Mouse (Mus musculus): ENCODE data around the gene Qars. TPM values are rescaled to one million over a fixed set of nuclear protein-coding genes. Genes with fewer than 3 reads are reported as not detected.

Qars gene
- total RNA-seq (2017) = 97.9 and 119 TPM in 2 replicates

DNA sequence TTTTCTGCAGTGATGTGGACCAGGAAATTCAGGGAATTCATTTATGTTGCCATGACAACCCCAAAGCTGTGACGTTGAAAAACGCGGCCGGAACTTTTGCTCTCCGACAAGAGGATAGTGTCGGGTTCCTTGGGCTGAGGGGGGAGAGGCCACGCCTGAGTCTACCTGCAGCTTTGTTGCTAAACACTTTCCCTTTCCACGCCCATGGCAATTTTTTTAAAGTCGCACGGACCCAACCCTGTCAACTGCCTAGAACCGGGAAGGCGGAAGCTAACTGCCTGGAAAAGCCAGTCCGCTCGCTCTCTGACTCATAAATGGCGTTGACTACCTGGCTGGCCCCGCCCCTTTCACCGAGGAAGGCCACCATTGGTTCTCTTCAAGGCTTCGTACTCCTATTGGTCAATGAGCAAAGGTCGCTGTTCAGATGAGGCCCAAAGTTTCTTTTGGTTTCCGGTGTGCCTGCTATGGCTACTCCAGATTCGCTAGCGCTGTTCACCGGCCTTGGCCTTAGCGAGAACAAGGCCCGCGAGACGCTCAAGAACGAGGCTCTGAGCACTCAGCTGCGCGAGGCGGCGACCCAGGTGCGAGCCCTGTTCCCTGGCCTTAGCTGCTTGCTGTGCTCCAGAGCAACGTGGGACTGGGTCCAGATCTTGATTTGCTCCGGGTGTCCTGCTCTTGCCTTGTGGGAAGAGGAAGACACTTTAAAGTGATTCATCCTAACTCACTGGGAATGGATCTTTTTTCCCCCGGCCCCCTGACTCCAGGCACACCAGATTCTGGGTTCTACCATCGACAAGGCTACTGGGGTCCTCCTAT lies at the start of gene Qars:
Gene Qars, plus strand, starts transcription at position 88 of the 816 bp plus-strand sequence.
- peak; percentile 98 for ATAC-seq (ENCODE audit: extremely low read depth, insufficient number of reproducible peaks, low FRiP score, poor library complexity, severe bottlenecking)

DNA sequence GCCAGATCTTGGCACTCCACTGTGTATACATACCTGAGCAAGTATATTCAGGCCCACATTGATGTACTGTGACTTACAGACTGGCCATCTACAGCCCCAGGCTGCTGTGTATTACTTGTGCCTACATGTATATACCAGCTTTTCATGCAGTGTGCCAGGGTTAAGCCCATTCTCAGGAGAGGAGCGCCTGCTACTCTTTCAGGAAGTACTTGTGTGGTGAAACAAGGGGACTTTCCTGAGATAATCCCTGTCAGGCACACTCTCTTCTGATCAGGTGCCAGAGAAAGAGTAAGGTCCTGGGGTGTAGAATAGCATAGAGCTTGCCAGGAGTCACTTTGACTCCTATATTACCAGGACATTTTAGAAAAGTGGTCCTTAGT lies 47.6 kb upstream of the Qars start:
- no peak; the same call in 1 of the 2 replicates for ATAC-seq (ENCODE audit: extremely low read depth, insufficient number of reproducible peaks, low FRiP score, poor library complexity, severe bottlenecking)

DNA sequence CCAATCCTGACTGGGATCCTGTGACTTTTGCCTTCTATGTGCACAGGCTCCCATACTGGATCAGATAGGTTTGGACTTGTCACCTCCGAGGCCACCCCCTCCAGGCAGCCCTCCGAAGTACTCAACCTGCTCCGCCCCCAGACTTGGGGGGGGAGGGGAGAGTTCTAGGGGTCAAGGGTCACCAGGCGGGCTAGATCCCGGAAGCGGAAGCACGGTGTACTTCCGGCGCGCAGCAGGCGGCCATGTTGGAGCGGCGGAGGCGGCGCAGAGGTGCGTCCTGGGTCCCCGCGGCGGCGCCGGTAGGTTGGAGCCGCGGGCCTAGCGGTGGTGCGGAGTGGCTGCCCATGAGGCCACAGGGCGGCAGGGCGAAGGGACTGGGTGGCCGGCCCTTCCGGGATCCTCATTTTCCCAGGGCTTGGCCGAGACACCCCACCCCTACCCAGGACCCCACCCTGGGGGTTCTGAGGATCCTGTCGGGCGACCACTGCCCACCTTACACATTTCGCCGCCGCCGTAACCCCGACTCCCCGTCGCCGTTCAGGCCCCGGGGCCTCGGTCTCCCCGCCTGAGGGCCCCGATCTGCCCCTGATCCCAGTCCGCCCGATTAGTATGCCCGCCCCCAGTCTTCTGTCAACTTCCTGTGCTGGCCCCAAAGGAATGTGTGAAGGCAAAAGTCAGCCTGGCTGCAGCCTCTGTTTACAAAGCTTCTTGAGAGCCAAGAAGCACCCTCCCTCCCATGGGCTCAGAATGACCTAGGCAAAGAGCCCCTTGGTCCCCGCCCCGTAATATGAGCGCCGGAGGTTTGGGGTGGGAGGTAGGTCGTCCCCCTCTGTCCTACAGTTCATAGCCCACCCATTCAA lies 47.0 kb upstream of the Qars start, which contains the start of gene Ccdc71:
Gene Ccdc71, plus strand, starts transcription at position 209 of the 860 bp plus-strand sequence.
- ATAC-seq (ENCODE audit: extremely low read depth, insufficient number of reproducible peaks, low FRiP score, poor library complexity, severe bottlenecking) = peak; percentile 77

DNA sequence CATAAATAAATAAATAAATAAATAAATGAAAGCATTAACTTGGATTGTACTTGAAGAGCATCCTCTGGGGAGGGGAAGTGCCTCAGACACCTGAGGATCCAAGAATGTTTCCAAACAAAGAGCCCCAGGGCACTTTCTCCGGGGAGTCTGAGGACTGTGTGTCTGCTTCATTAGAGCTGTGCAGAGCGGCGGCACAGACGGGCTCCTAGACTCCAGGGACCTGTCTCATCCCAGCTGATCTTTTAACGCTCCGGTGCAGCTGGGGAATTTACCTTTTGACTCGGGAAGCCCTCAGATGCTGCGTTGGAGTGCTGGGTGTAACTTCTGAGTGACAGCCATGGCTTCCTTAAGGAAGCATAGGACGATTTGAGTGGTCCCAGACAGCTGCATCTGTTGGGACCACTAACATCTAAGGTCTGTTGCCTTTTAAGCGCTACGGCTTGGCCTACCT lies 46.3 kb upstream of the Qars start, which contains the start of gene Klhdc8b:
Gene Klhdc8b, minus strand, starts transcription at position 401 of the 451 bp plus-strand sequence.
- no peak for ATAC-seq (ENCODE audit: extremely low read depth, insufficient number of reproducible peaks, low FRiP score, poor library complexity, severe bottlenecking)

DNA sequence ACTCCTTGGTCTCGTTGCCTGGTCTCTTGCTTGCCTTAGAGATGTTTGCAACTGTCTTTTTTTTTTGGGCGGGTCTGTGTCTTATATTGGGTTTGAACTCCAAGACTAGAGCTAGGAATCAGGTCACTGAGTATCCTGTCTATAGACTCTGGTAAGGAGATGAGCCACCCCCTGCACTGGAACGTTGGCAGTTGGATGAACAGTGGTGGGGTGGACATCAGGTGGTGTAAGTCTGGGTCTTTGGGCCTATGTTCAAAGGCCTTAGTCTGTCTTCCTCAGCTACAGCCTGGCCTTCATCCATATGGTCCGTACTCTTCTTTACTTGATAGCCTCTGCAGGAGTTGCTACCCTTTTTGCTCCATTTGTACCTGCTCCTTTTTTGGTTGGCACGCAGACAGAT lies 45.8 kb upstream of the Qars start:
- no peak for ATAC-seq (ENCODE audit: extremely low read depth, insufficient number of reproducible peaks, low FRiP score, poor library complexity, severe bottlenecking)

DNA sequence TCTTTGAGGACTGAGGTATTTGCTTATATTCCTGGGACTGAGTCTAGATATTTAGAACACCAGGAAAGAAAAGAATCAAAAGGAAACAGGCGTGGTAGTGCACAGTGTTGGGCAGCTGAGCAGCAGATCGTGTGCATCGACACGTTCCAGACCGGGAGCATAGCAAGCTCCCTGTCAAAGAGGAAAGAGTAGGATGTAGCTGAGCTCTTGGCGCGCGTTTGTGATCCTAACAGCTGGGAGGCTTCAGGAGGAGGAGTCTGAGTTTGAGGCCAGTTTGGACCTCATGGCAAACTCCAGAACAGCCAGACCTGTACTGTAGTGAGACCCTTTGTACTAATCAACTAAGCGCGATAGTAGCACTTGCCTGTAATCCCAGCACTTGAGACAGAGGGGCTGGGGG lies 45.3 kb upstream of the Qars start:
- no peak for ATAC-seq (ENCODE audit: extremely low read depth, insufficient number of reproducible peaks, low FRiP score, poor library complexity, severe bottlenecking)

DNA sequence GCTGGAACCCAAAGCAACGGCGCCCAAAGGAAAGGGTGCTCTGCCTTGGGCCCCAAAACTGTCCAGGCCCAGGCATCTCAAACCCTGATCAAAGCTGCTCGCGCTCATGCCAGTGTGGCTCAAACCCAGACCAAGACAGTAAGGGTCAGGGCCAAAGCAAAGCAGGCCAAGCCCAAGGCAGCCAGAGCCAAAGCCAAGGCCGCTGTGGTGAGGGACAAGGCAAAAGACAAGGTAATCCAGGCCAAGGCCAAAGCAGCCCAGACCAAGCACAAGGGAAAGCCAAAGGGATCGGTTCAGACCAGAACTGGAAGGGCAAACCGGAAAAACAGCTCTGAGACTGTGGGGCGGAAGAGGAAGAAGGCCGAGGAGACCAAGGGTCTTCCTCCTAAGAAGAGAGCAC lies 43.8 kb upstream of the Qars start:
- no peak for ATAC-seq (ENCODE audit: extremely low read depth, insufficient number of reproducible peaks, low FRiP score, poor library complexity, severe bottlenecking)

DNA sequence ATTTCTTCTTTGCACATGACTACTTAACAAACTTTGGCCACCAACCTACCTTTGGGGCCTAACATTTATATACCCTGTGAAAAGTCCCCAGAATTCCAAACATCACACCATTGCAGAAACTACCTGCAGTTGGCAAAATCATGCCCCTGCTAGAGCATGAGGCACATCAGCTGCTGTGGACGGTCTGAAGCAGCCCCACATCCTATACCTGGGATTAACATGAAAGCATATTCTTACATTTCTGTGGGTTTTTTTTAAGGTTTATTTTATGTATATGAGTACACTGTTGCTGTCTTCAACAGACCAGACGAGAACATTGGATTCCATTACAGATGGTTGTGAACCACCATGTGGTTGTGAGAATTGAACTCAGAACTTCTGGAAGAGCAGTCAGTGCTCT lies 41.3 kb upstream of the Qars start:
- ATAC-seq (ENCODE audit: extremely low read depth, insufficient number of reproducible peaks, low FRiP score, poor library complexity, severe bottlenecking) = no peak

DNA sequence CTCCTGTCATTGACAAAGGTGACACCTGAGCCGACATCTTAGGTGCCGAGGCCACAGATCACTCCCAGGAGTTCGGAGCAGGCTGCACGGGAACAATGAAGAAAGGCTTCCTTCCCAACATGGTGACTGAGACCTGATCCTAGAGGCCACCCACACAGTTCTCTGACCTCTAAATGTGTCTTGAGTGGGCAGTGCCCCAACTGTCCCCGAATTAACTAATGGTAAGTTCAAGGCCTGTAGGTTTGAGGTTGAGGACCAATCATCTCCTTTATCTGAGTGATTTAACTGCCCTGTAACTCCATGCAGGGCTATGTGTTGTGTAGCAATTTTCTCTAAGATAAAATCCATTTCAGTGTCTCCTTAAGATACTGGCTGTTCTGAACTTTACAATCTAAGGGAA lies 38.1 kb upstream of the Qars start:
- ATAC-seq (ENCODE audit: extremely low read depth, insufficient number of reproducible peaks, low FRiP score, poor library complexity, severe bottlenecking) = no peak

DNA sequence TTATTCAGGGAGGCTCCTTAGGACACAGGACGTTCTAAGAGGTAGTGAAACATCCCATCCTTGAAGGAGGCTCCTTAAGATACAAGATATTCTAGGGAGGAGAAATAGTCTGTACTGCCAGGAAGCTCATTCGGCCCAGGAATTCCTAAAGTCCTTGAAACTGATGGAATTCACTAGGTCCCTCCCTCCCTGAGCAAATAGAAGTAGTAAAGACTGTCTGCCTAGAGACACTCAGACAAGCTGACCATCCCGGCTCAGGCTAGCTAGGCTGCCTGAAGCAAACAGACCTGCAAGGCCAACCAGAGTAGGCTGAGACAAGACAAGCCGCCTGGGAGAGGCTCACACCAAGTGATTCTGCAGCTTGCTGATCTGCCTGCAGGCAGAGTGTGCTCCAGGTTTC lies 37.7 kb upstream of the Qars start:
- no peak for ATAC-seq (ENCODE audit: extremely low read depth, insufficient number of reproducible peaks, low FRiP score, poor library complexity, severe bottlenecking)

DNA sequence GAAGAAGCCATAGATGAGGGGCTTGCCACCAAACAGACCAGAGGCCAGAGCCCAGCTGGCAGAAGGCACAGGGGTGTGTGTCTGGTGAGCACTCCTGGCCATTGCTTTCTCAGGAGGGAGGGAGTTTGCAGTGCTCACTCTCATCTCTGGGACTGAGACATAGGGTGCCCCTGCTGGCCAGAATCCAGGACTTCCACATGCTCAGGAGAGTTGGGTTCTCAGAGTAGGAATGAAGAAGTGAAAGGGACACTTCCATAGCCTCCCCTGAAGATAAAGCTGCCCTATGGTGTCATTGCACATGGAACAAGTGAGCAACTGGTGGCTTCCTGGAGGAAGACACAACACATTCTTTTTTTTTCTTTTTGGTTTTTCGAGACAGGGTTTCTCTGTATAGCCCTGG lies 33.0 kb upstream of the Qars start:
- ATAC-seq (ENCODE audit: extremely low read depth, insufficient number of reproducible peaks, low FRiP score, poor library complexity, severe bottlenecking) = no peak

DNA sequence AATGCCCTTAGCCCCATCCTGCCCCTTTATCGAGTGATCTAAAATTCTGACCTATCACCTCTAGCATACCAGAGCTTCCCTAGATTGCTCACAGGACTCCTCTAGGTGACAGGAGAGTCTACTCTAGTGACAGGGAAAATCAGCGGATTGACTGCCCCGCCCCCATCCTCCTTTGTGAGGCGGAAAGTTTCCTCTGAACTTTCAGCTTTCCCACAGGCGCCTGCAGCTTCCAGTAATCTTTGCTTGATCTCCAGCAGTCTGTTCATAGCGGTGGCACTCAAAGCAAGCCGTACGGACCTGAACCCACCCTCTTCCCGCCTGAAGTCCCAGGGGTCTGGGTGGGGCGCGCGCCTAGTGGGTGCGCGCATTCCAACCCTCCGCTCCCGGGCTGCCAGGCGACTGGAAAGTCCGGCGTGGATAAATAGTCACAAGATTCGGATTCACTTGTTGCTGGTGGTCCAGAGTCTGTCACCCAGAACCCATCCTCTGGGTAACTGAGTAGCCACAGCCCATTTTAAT lies 28.8 kb upstream of the Qars start:
- ATAC-seq (ENCODE audit: extremely low read depth, insufficient number of reproducible peaks, low FRiP score, poor library complexity, severe bottlenecking) = no peak

DNA sequence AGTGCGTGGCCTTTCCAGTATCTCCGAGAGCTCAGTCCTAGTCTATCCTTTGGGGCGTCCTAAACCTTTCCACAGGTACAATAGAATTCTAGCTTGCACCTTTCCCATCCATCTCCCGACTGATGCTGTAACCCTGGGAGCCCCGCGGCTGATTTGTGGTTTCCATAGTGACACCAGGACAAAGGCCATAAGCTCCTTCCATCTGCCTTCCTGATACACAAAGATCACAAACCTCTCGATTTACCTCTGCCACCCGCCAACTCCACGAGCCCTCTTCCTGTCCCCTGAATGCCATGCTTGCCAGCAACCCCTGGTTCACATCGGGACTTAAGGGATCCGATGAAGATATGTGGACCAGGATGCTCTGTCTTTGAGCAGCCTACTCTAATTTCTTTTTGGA lies 28.3 kb upstream of the Qars start:
- no peak for ATAC-seq (ENCODE audit: extremely low read depth, insufficient number of reproducible peaks, low FRiP score, poor library complexity, severe bottlenecking)

DNA sequence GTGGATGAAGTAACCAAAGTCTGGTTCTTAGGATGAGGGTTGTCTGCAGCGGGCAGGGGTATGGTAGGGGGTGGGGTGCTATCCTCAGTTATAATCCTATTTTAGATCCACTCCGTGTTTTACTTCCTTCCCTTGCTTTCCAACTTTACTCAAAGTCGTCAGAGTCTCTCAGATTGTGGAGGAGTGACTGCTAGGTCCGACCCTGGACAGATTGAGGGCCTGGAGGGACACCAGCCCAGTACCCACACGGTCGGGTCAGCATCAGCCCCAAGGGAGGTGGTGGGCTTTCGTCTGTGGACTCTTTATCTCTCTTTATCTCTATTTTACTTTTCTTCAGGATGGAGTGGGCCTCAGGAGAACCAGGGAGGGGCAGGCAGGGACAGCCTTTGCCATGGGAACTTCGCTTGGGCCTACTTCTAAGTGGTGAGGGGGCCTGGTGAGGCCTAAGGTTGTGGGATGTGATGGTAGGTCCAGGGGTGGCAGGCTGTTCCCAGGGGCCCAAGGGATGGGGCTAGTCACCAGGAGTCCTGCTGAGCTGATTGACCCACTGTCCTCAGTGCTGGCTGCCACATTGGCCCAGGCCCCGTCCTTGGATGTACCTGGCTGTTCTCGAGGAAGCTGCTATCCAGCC lies 27.7 kb upstream of the Qars start, which contains the start of gene Lamb2:
Gene Lamb2, plus strand, starts transcription at position 16 of the 631 bp plus-strand sequence.
- no peak for ATAC-seq (ENCODE audit: extremely low read depth, insufficient number of reproducible peaks, low FRiP score, poor library complexity, severe bottlenecking)

DNA sequence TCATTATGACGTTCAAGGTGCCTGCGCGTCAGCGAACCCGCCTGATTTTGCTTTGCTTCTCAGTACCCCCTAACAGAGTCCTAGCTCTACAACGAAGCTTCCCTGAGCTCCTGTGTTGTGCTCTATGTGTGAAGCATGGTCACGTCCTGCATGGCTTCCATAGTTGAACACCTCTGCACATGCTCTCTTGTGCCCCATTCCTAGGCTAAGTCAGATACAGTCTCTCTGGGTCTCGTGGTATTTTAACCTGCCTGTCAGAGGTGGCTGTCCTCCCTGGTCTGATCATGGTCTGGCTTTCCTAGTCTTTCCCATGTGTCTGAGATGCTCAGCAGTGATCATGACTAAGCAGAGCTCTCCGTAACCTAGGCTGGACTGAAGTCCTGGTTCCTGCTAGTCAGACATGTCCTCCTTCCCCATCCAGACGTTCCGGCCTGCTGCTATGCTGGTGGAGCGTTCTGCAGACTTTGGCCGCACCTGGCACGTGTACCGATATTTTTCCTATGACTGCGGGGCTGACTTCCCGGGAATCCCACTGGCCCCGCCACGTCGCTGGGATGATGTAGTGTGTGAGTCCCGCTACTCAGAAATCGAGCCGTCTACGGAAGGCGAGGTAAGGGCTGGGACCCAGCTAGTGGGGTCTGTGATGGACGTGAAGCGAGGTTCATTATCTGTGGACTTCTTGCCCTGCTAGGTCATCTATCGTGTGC lies 26.5 kb upstream of the Qars start:
- no peak for ATAC-seq (ENCODE audit: extremely low read depth, insufficient number of reproducible peaks, low FRiP score, poor library complexity, severe bottlenecking)

DNA sequence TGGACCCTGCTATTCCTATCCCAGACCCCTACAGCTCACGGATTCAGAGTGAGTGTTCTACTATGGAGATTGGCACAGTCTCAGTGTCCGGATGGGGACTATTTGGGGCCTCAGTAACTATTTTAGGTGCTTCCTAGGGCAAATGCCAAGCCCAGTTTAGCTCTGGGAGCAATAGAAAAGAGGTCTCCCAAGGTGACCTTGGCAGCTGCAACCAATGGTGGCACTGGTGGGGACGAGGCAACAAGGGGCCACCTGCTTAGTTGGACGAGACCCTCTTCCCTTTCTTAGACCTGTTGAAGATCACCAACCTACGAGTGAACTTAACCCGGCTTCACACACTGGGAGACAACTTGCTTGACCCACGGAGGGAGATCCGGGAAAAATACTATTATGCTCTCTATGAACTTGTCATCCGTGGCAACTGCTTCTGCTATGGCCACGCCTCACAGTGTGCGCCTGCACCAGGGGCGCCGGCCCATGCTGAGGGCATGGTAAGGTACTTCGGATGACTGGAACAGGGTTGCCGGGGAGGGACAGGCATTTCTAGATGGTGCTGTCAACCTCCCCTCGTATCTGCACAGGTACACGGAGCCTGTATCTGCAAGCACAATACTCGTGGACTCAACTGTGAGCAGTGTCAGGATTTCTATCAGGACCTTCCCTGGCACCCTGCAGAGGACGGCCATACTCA lies 25.8 kb upstream of the Qars start:
- ATAC-seq (ENCODE audit: extremely low read depth, insufficient number of reproducible peaks, low FRiP score, poor library complexity, severe bottlenecking) = no peak

DNA sequence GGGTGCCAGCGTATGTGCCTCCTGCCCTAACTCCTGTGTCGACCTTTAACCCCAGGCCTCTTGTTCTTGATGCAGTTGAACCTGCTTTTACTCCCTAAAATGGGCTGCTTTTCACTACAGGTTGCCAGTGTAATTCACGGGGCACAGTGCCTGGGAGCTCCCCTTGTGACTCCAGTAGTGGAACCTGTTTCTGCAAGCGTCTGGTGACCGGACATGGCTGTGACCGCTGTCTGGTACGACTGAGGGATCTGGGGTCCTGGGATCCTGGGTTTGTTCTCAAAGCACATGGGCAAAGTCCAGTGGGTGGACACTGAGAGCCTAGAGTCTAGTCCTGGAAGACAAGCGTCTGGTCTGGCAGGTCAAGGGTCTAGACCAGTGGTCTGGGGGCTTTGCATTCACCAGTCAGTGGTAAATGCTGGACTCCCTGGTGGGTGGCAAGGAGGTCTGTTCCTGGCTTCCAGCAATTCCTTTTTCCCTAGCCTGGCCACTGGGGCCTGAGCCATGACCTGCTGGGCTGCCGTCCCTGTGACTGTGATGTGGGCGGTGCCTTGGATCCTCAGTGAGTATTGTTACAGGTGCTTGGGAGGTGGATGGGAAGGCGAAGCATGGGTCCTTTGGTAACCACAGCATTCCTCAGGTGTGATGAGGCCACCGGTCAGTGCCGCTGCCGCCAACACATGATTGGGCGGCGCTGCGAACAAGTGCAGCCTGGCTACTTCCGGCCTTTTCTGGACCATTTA lies 24.3 kb upstream of the Qars start:
- no peak for ATAC-seq (ENCODE audit: extremely low read depth, insufficient number of reproducible peaks, low FRiP score, poor library complexity, severe bottlenecking)
